Mouse (Mus musculus) liver, embryonic 15.5 days (tissue): ENCODE results near the gene Zranb3. TPM values are rescaled to one million over a fixed set of nuclear protein-coding genes. Genes with fewer than 3 reads are reported as not detected.

Experiments used
- ATAC-seq: fragments of 200-750 bp; cut with Nextera tagmentation; 2 replicates; pipeline ENCODE4 v1.8.0; 2017; ENCODE audit warnings: moderate number of reproducible peaks, mild to moderate bottlenecking, moderate library complexity; ENCODE audit not compliant: insufficient read depth
- H3K27ac ChIP-seq: fragments of 300-500 bp; sonication (generic); replicated peaks from 2 replicates; pipeline ENCODE4 v1.5.1; 2015; ENCODE audit warnings: mild to moderate bottlenecking, inconsistent platforms
- H3K27me3 ChIP-seq: fragments of 300-500 bp; sonication (generic); 2 replicates; pipeline ENCODE4 v1.6.1; 2015; ENCODE audit warnings: mild to moderate bottlenecking, inconsistent platforms
- H3K36me3 ChIP-seq: fragments of 300-500 bp; sonication (generic); replicated peaks from 2 replicates; pipeline ENCODE4 v1.6.1; 2015; ENCODE audit warnings: moderate library complexity, mild to moderate bottlenecking, inconsistent platforms
- H3K4me1 ChIP-seq: fragments of 300-500 bp; sonication (generic); replicated peaks from 2 replicates; pipeline ENCODE4 v1.6.1; 2015; ENCODE audit warnings: inconsistent platforms
- H3K4me2 ChIP-seq: fragments of 300-500 bp; sonication (generic); 2 replicates; pipeline ENCODE4 v1.6.1; 2015; ENCODE audit warnings: moderate library complexity, mild to moderate bottlenecking, inconsistent platforms
- H3K4me3 ChIP-seq: fragments of 300-500 bp; sonication (generic); replicated peaks from 2 replicates; pipeline ENCODE4 v1.5.1; 2015; ENCODE audit warnings: mild to moderate bottlenecking, inconsistent platforms
- H3K9ac ChIP-seq: fragments of 300-500 bp; sonication (generic); 2 replicates; pipeline ENCODE4 v1.6.1; 2015; ENCODE audit warnings: moderate library complexity, mild to moderate bottlenecking, inconsistent platforms
- H3K9me3 ChIP-seq: fragments of 300-500 bp; sonication (generic); replicated peaks from 2 replicates; pipeline ENCODE4 v1.6.1; 2016; ENCODE audit warnings: inconsistent platforms
- WGBS: fragments of 180-500 bp; shearing (Covaris S2); methylation state at CpG from one replicate; pipeline ENCODE4 v1.1.7; 2015; ENCODE audit warnings: mixed read lengths; ENCODE audit not compliant: insufficient replicate concordance; 5-methylcytosine and 5-hydroxymethylcytosine counted together
- polyA plus RNA-seq: library from polyadenylated mRNA; unstranded; fragments of >200 nt; fragmentation: Nextera tagmentation; extraction: Ambion mirVana; gene quantifications from 2 replicates; pipeline ENCODE4 v1.2.1, GENCODE M21; 2015

Gene Zranb3
- polyA plus RNA-seq, 1 experiment from 2014 or later = 3.3 TPM

DNA sequence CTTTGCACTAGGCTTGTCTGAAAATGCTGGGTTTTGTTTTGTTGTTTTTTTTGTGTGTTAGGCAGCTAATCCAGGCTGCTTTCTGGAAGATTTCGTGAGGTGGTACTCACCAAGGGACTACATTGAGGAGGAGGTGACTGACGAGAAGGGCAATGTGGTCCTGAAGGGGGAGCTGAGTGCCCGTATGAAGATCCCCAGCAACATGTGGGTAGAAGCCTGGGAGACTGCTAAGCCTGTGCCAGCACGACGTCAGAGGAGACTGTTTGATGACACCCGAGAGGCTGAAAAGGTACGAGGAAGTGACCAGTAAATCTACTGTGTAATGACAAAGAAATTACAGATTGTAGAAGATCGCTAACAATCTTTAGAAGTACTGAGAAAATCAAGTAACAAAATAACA is 165.6 kb downstream of the Zranb3 start:
- WGBS = 74% methylated on average over 8 of the region's 8 CpGs
- no peak overlapping the region for H3K9ac ChIP-seq
- H3K36me3 ChIP-seq = peaks cover 66% of the 10 kb centered on the region

DNA sequence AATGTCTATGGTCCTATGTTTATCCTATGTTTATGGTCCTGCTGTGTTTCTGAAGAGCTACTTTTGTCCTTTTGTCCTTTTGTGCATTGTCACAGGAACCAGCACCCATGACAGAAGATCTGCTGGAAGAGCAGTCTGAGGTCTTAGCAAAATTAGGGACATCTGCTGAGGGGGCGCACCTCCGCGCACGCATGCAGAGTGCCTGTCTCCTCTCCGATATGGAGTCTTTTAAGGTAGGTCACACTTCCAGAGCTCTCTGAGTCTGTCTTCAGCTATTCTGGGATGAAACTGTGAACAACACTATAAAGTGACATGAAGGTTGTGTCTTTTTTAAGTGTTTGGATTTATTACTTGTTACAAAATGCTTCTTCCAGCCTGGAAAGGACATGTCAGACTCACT is 168.5 kb downstream of the Zranb3 start:
- H3K9me3 ChIP-seq = no peaks in the 10 kb centered on the region
- H3K4me2 ChIP-seq = no peak overlapping the region
- H3K4me1 ChIP-seq = no peaks in the 10 kb centered on the region
- no peak overlapping the region for H3K9ac ChIP-seq
- H3K27me3 ChIP-seq = no peaks in the 10 kb centered on the region
- H3K4me3 ChIP-seq = no peak overlapping the region
- peaks cover 57% of the 10 kb centered on the region for H3K36me3 ChIP-seq
- 93% methylated on average over 5 of the region's 5 CpGs for WGBS
- no peak for ATAC-seq
- no peak overlapping the region for H3K27ac ChIP-seq

More for the DNA sequence above, 165.6 kb downstream of the Zranb3 start:
- H3K9me3 ChIP-seq = no peaks in the 10 kb centered on the region
- no peak overlapping the region for H3K27ac ChIP-seq
- H3K4me2 ChIP-seq = no peak overlapping the region
- no peaks in the 10 kb centered on the region for H3K27me3 ChIP-seq
- no peak overlapping the region for H3K4me3 ChIP-seq
- no peak for ATAC-seq
- no peaks in the 10 kb centered on the region for H3K4me1 ChIP-seq

DNA sequence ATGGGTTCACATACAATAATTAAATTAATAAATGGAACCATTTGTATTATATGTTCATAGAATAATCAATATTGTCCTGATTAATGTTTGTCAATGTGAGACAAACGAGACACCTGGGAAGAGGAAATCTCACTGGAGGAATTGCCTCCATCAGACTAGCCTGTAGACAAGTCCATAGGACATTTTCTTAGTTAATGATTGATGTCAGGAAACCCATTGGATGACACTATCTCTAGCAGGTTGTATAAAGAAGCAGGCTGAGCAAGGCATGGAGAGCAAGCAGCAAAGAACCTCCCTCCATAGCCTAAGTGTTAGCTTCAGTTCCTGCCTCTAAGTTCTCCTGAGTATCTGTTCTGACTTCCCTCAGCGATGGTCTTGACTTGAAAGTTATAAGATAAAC is 169.4 kb downstream of the Zranb3 start:
- Histone ChIP-seq H3K27ac (no peak overlapping the region), H3K9me3 (no peaks in the 10 kb centered on the region), H3K27me3 (no peaks in the 10 kb centered on the region), H3K4me1 (no peaks in the 10 kb centered on the region), H3K9ac (no peak overlapping the region), H3K4me2 (no peak overlapping the region), H3K36me3 (peaks cover 48% of the 10 kb centered on the region), H3K4me3 (no peak overlapping the region)
- ATAC-seq = no peak
- WGBS = 67% methylated on average over 2 of the region's 2 CpGs

DNA sequence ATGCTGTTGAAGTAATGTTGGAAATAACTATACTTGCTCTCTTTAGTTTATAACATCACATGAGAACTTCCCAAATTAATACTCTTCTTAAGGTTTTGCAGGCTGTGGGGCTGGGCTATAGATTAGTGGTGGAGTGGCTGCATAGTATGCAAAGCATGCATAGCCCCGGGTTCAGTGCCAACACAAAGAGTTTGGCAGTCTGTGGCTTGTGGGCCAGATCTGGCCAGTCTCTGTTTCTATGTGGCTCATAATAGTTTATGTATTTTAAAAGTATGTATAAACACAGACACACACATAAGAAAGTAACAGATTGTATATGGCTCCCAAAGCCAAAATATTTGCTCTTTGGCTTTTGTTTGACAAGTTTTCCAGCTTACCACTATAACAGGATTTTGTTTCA is 187.0 kb downstream of the Zranb3 start:
- ATAC-seq = no peak
- Histone ChIP-seq H3K27me3 (no peaks in the 10 kb centered on the region), H3K4me2 (no peak overlapping the region), H3K27ac (no peak overlapping the region), H3K9ac (no peak overlapping the region), H3K36me3 (peaks cover 28% of the 10 kb centered on the region), H3K4me3 (no peak overlapping the region), H3K9me3 (no peaks in the 10 kb centered on the region), H3K4me1 (no peaks in the 10 kb centered on the region)
- WGBS = 63% methylated on average over 1 of the region's 1 CpGs

- ATAC-seq = no peak
- WGBS = 73% methylated on average over 6 of the region's 6 CpGs
- no peak overlapping the region for H3K4me2 ChIP-seq
Observed at GRCm38 (mm10) chr1:127915316-127915715, 187.5 kb downstream of the Zranb3 start.

GRCm38 (mm10) chr1:127913116-127913515 is 189.7 kb downstream of the Zranb3 start:
- no peak overlapping the region for H3K9ac ChIP-seq
- WGBS = 76% methylated on average over 4 of the region's 4 CpGs
- no peaks in the 10 kb centered on the region for H3K9me3 ChIP-seq
- no peaks in the 10 kb centered on the region for H3K27me3 ChIP-seq
- ATAC-seq = no peak
- H3K4me1 ChIP-seq = no peaks in the 10 kb centered on the region
- H3K4me3 ChIP-seq = no peak overlapping the region
- no peak overlapping the region for H3K4me2 ChIP-seq
- no peak overlapping the region for H3K27ac ChIP-seq
- peaks cover 19% of the 10 kb centered on the region for H3K36me3 ChIP-seq

More at GRCm38 (mm10) chr1:127915316-127915715, 187.5 kb downstream of the Zranb3 start:
- H3K27me3 ChIP-seq = no peaks in the 10 kb centered on the region
- no peak overlapping the region for H3K4me3 ChIP-seq
- H3K27ac ChIP-seq = no peak overlapping the region
- no peak overlapping the region for H3K9ac ChIP-seq
- no peaks in the 10 kb centered on the region for H3K4me1 ChIP-seq
- H3K9me3 ChIP-seq = no peaks in the 10 kb centered on the region
- H3K36me3 ChIP-seq = peaks cover 27% of the 10 kb centered on the region

GRCm38 (mm10) chr1:127904774-127905385 is 198.0 kb downstream of the Zranb3 start:
- Histone ChIP-seq H3K4me1 (no peaks in the 10 kb centered on the region), H3K27me3 (no peaks in the 10 kb centered on the region), H3K36me3 (peaks cover 19% of the 10 kb centered on the region), H3K9ac (no peak overlapping the region), H3K9me3 (no peaks in the 10 kb centered on the region), H3K27ac (no peak overlapping the region), H3K4me2 (no peak overlapping the region), H3K4me3 (no peak overlapping the region)
- ATAC-seq = no peak
- WGBS = 80% methylated on average over 2 of the region's 2 CpGs

Other genes starting within 250 kb of the Zranb3 start
- gene Map3k19, start 248.0 kb downstream of the Zranb3 start, polyA plus RNA-seq = 0.02 TPM in 1 of 2 replicates, not detected in the other
- 8.2 and 9.1 TPM in 2 replicates for gene Rab3gap1, start 234.3 kb downstream of the Zranb3 start, polyA plus RNA-seq
- gene R3hdm1, start 254 bp upstream of the Zranb3 start, polyA plus RNA-seq = 27.7 and 31.1 TPM in 2 replicates
- 25.3 and 30.2 TPM in 2 replicates for gene Ubxn4, start 140.9 kb upstream of the Zranb3 start, polyA plus RNA-seq
- gene Lct, start 225.3 kb upstream of the Zranb3 start, polyA plus RNA-seq = 0.02 and 0.07 TPM in 2 replicates